Mouse (Mus musculus) thymus, adult 2 months (tissue): ENCODE data around the gene C77080. TPM values are rescaled to one million over a fixed set of nuclear protein-coding genes. Genes with fewer than 3 reads are reported as not detected.

Source experiments
- DNase-seq: peaks from one replicate; pipeline ENCODE4 v3.0.0; 2021
- H3K27ac ChIP-seq: fragments of 200-500 bp; 2 replicates; pipeline ENCODE4 v1.5.1; 2012; ENCODE audit warnings: low read length, control low read depth; ENCODE audit not compliant: control insufficient read depth, insufficient read depth
- H3K27me3 ChIP-seq: fragments of 200-500 bp; 2 replicates; pipeline ENCODE4 v1.6.1; 2012; ENCODE audit warnings: mild to moderate bottlenecking, low read length, moderate library complexity, mixed read lengths; ENCODE audit not compliant: control insufficient read depth, insufficient read depth
- H3K36me3 ChIP-seq: fragments of 200-500 bp; 2 replicates; pipeline ENCODE4 v1.6.1; 2012; ENCODE audit warnings: mild to moderate bottlenecking, low read length, moderate library complexity; ENCODE audit not compliant: control insufficient read depth, insufficient read depth
- H3K4me1 ChIP-seq: fragments of 200-500 bp; replicated peaks from 2 replicates; pipeline ENCODE4 v1.6.1; 2012; ENCODE audit warnings: low read length; ENCODE audit not compliant: control insufficient read depth, insufficient read depth
- H3K4me3 ChIP-seq: fragments of 200-500 bp; 2 replicates; pipeline ENCODE4 v1.5.1; 2012; ENCODE audit warnings: mild to moderate bottlenecking, low read length, control low read depth, moderate library complexity; ENCODE audit not compliant: control insufficient read depth, insufficient read depth
- CTCF ChIP-seq: fragments of 200-500 bp; IDR thresholded peaks from 2 replicates; pipeline ENCODE4 v1.5.1; 2012; ENCODE audit warnings: mild to moderate bottlenecking, control low read depth, low read length, moderate library complexity, borderline replicate concordance; ENCODE audit not compliant: control insufficient read depth, poor library complexity, insufficient read depth; ENCODE audit errors: extremely low read depth
- POLR2A ChIP-seq: fragments of 200-500 bp; IDR thresholded peaks from 2 replicates; pipeline ENCODE4 v1.6.1; 2012; ENCODE audit warnings: mild to moderate bottlenecking, low read length, control low read depth, moderate library complexity; ENCODE audit not compliant: control insufficient read depth, poor library complexity, insufficient read depth; ENCODE audit errors: extremely low read depth
- WGBS: fragments of 180-500 bp; shearing (Covaris S2); methylation state at CpG from one replicate; pipeline ENCODE4 v1.1.7; 2018; 5-methylcytosine and 5-hydroxymethylcytosine counted together
- polyA plus RNA-seq: library from polyadenylated mRNA; depleted of rRNA; stranded (reverse); fragments of >200 nt; gene quantifications from 2 replicates; pipeline ENCODE4 v1.2.3, GENCODE M21; 2012; rRNA removed

The C77080 gene
- 18.7 and 19.5 TPM in 2 replicates for polyA plus RNA-seq

DNA sequence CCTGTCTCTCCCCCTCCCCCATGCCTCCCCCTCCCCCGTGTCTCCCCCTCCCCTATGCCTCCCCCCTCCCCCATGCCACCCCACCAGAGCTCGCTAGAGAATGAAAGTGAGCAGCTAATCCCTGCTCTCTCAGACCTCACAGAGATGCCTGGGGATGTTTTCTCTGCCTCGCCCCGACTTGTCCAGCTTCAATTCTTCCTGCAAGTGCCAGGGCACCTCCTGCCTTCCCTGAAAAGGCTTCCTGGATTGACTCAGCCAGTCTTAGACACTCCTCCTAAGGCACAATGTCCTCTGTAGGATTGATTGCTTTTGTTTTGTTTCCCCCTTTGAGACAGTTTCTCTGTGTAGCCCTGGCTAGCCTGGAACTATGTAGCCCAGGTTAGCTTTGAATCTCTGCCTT, at the start of gene C77080:
TSS of gene C77080 (minus strand) at position 209 of the 400 bp plus-strand sequence.
- Histone ChIP-seq H3K27me3 (no peaks in the 10 kb centered on the region), H3K36me3 (no peaks in the 10 kb centered on the region), H3K4me1 (peaks cover 20% of the 10 kb centered on the region), H3K4me3 (no peak within 1 kb of the TSS), H3K27ac (no peak within 1 kb of the TSS)
- DNase-seq, result no peak
- 70% methylated on average over 2 of the region's 4 CpGs for WGBS
- no peak for TF ChIP-seq CTCF
- TF ChIP-seq POLR2A, result no peak

DNA sequence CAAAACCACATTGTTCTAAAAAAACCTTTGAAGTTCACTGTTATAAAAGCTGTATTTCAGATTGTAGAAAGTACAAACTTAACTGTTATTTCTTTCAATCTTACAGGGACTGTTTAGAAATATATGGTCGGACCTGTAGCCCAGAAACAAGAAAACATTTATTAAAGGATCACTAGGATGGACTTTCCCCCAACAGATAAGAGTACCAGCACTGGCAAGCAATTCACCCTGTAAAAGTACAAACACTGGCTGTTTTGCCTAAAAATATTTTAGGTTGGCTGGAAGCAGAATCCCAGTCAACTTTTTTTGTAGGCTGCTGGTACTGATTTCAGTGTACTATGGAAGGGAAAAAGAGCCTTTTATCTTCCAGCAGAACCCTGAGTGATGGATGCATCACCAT, 46.7 kb upstream of the C77080 start:
- no peaks in the 10 kb centered on the region for H3K4me1 ChIP-seq
- H3K27me3 ChIP-seq, result no peaks in the 10 kb centered on the region
- H3K4me3 ChIP-seq, result no peak overlapping the region
- no peak overlapping the region for H3K27ac ChIP-seq
- TF ChIP-seq POLR2A (no peak), CTCF (no peak)
- peaks cover 40% of the 10 kb centered on the region for H3K36me3 ChIP-seq
- DNase-seq, result no peak
- WGBS, result 96% methylated on average over 1 of the region's 1 CpGs

DNA sequence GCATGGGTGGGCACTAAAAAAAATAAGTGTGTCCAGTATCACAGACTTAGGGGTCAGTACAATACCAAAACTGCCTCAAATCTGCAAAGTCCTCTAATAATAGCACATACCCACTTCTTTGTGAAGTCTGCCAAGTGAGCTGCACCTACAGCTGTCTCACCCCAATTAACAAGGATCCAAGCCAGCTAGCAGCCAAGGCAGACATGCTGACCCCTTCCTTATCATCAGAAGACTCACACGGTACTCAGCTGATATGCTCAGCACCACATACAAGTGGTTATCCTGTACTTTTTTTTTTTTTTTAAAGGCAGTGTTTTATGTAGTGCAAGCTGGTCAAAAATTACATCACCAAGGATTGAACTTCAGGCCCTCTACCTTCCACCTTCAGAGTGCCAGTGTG, 43.1 kb upstream of the C77080 start:
- H3K4me3 ChIP-seq, result no peak overlapping the region
- H3K36me3 ChIP-seq, result peaks cover 24% of the 10 kb centered on the region
- TF ChIP-seq POLR2A, result no peak
- no peak for TF ChIP-seq CTCF
- no peak overlapping the region for H3K27ac ChIP-seq
- WGBS, result 88% methylated on average over 1 of the region's 1 CpGs
- no peaks in the 10 kb centered on the region for H3K4me1 ChIP-seq
- no peak for DNase-seq
- H3K27me3 ChIP-seq, result no peaks in the 10 kb centered on the region

DNA sequence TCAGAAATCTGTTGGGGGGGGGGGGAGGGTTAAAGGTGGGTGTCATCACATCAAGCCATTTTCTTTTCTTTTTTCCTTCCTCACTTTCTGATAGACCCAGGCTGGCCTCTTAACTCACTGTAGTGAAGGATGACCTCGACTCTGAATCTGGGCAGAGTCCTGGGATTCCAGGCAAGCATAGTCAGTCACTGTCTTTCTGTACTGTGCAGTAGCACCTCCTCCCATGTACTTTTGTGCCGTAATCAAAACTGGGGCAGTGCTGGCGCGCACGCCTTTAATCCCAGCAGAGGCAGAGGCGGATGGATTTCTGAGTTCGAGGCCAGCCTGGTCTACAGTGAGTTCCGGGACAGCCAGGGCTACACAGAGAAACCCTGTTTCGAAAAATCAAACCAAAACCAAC, 42.6 kb upstream of the C77080 start:
- DNase-seq, result no peak
- H3K27me3 ChIP-seq, result no peaks in the 10 kb centered on the region

DNA sequence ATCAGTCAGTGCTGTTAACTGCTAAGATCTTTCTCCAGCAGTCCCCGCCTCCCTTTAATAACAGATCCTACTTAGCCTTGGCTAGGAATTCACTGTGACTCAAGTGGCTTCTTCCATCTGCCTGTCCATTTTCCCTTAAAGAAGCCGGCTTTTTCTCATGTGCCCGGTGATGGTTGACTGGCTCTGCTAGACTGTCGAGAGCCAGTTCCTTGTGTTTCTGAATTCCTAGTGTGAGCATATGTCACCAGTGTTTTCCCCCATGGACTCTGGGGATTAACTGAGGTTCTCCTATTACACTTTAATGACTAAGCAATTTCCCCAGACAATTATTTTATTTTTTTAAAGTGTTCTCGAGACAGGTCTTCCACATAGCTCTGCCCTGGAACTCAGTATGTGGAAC, 42.2 kb upstream of the C77080 start:
- TF ChIP-seq POLR2A (no peak), CTCF (no peak)
- Histone ChIP-seq H3K27me3 (no peaks in the 10 kb centered on the region), H3K36me3 (peaks cover 16% of the 10 kb centered on the region), H3K4me1 (no peaks in the 10 kb centered on the region), H3K27ac (no peak overlapping the region), H3K4me3 (no peak overlapping the region)
- WGBS, result 80% methylated on average over 5 of the region's 5 CpGs
- DNase-seq, result no peak

More for the DNA sequence above, 42.6 kb upstream of the C77080 start:
- H3K4me3 ChIP-seq, result no peak overlapping the region
- H3K4me1 ChIP-seq, result no peaks in the 10 kb centered on the region
- WGBS, result 95% methylated on average over 9 of the region's 9 CpGs
- H3K27ac ChIP-seq, result no peak overlapping the region
- no peak for TF ChIP-seq POLR2A
- no peak for TF ChIP-seq CTCF
- peaks cover 19% of the 10 kb centered on the region for H3K36me3 ChIP-seq

DNA sequence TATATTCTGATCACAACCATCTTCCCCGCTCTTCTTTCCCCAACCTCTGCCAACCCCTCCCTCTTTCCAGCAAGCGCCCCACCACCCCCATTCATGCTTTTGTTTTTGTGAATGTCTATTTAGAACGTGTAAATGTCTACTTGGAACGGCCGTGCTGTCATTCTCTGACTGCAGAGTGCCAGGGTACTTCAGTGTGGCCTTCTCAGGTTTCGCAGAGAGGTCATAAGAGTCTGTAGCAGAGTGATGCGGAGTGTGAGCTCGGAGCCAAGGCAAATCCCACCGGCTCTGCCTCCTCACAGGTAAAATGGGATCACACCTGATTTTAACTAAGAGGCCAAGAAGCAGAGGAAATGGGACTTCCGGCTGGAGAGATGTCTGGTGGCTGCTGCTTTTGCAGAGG, 37.9 kb upstream of the C77080 start:
- no peaks in the 10 kb centered on the region for H3K4me1 ChIP-seq
- no peaks in the 10 kb centered on the region for H3K36me3 ChIP-seq
- no peaks in the 10 kb centered on the region for H3K27me3 ChIP-seq
- DNase-seq, result no peak
- H3K4me3 ChIP-seq, result no peak overlapping the region
- TF ChIP-seq CTCF (no peak), POLR2A (no peak)
- no peak overlapping the region for H3K27ac ChIP-seq
- WGBS, result 92% methylated on average over 10 of the region's 10 CpGs

DNA sequence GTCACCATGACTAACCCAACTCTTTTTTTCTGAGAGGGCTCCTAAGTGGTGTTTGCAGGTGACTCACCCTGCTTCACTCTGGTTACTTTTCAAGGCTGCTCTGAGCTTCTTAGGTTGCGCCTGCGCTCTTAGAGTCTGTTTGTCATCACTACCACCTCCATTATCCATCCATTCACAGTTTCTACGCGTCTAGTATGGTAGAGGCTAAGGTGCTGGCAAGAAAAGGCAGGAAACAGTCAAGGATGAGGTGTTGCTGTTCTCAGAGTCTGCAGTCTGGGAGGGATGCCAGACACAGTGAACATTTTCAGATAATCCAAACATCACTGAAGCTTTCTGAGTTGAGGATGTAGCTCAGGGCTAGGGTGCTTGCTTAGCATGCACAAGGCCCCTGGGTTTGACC, 36.5 kb upstream of the C77080 start:
- DNase-seq, result no peak
- WGBS, result 92% methylated on average over 4 of the region's 4 CpGs
- no peak for TF ChIP-seq CTCF
- TF ChIP-seq POLR2A, result no peak
- Histone ChIP-seq H3K4me1 (no peaks in the 10 kb centered on the region), H3K4me3 (no peak overlapping the region), H3K27ac (no peak overlapping the region), H3K36me3 (no peaks in the 10 kb centered on the region), H3K27me3 (no peaks in the 10 kb centered on the region)
